Mouse (Mus musculus): ENCODE results near the gene Trmt1. TPM values are rescaled to one million over a fixed set of nuclear protein-coding genes. Genes with fewer than 3 reads are reported as not detected.

Gene Trmt1
- polyA plus RNA-seq, 1 experiment from 2014 or later: 56.9 TPM

GRCm38 (mm10) chr8:84656641-84657126 lies 29.4 kb upstream of the Trmt1 start:
- ATAC-seq (ENCODE audit: low FRiP score, low TSS enrichment): no peak
- Histone ChIP-seq H3K36me3 (ENCODE audit: control insufficient read depth, insufficient read depth, low read length) (no peaks in the 10 kb centered on the region), H3K9me3 (ENCODE audit: control insufficient read depth, low read length) (no peaks in the 10 kb centered on the region), H3K4me3 (replicated peaks; ENCODE audit: low read depth, low read length) (peak overlapping the region; percentile 22; the same call in 1 of the 2 replicates), H3K4me1 (ENCODE audit: control insufficient read depth, insufficient read depth, low read length) (peaks cover 37% of the 10 kb centered on the region), H3K9ac (replicated peaks; ENCODE audit: low read length) (peak overlapping the region; percentile 39; the same call in 1 of the 2 replicates), H3K4me2 (ENCODE audit: low read length) (peak overlapping the region; percentile 49), H3K27me3 (ENCODE audit: control insufficient read depth, insufficient read depth, low read length) (no peaks in the 10 kb centered on the region), H3K27ac (replicated peaks; ENCODE audit: low read depth, low read length) (peak overlapping the region; percentile 63)
- 4% methylated on average over 23 of the region's 23 CpGs for WGBS
- DNase-seq: peak; percentile 47

- Histone ChIP-seq H3K27me3 (ENCODE audit: control insufficient read depth, insufficient read depth, low read length) (no peaks in the 10 kb centered on the region), H3K4me3 (replicated peaks; ENCODE audit: low read depth, low read length) (no peak overlapping the region), H3K27ac (replicated peaks; ENCODE audit: low read depth, low read length) (no peak overlapping the region), H3K9me3 (ENCODE audit: control insufficient read depth, low read length) (no peaks in the 10 kb centered on the region), H3K4me1 (ENCODE audit: control insufficient read depth, insufficient read depth, low read length) (peaks cover 41% of the 10 kb centered on the region), H3K36me3 (ENCODE audit: control insufficient read depth, insufficient read depth, low read length) (no peaks in the 10 kb centered on the region), H3K9ac (replicated peaks; ENCODE audit: low read length) (no peak overlapping the region), H3K4me2 (ENCODE audit: low read length) (peak overlapping the region; percentile 49)
- DNase-seq (no peak), ATAC-seq (ENCODE audit: low FRiP score, low TSS enrichment) (no peak)
These were observed 28.9 kb upstream of the Trmt1 start for GRCm38 (mm10) chr8:84657203-84657602.

GRCm38 (mm10) chr8:84657680-84658079 lies 28.4 kb upstream of the Trmt1 start:
- 40% methylated on average over 4 of the region's 4 CpGs for WGBS
- peaks cover 41% of the 10 kb centered on the region for H3K4me1 ChIP-seq (ENCODE audit: control insufficient read depth, insufficient read depth, low read length)

GRCm38 (mm10) chr8:84658951-84659350 lies 27.2 kb upstream of the Trmt1 start:
- WGBS: 28% methylated on average over 1 of the region's 1 CpGs
- H3K4me2 ChIP-seq (ENCODE audit: low read length): no peak overlapping the region

More at GRCm38 (mm10) chr8:84657680-84658079, 28.4 kb upstream of the Trmt1 start:
- ATAC-seq (ENCODE audit: low FRiP score, low TSS enrichment): no peak
- no peak overlapping the region for H3K4me3 ChIP-seq (replicated peaks; ENCODE audit: low read depth, low read length)
- H3K27me3 ChIP-seq (ENCODE audit: control insufficient read depth, insufficient read depth, low read length): no peaks in the 10 kb centered on the region
- H3K4me2 ChIP-seq (ENCODE audit: low read length): no peak overlapping the region
- no peak overlapping the region for H3K9ac ChIP-seq (replicated peaks; ENCODE audit: low read length)
- no peaks in the 10 kb centered on the region for H3K36me3 ChIP-seq (ENCODE audit: control insufficient read depth, insufficient read depth, low read length)
- no peaks in the 10 kb centered on the region for H3K9me3 ChIP-seq (ENCODE audit: control insufficient read depth, low read length)
- no peak overlapping the region for H3K27ac ChIP-seq (replicated peaks; ENCODE audit: low read depth, low read length)
- DNase-seq: no peak

GRCm38 (mm10) chr8:84659936-84660818 lies 25.9 kb upstream of the Trmt1 start:
- peak overlapping the region; percentile 59 for H3K4me3 ChIP-seq (replicated peaks; ENCODE audit: low read depth, low read length)
- 4% methylated on average over 33 of the region's 33 CpGs for WGBS
- ATAC-seq (ENCODE audit: low FRiP score, low TSS enrichment): no peak
- H3K27ac ChIP-seq (replicated peaks; ENCODE audit: low read depth, low read length): peak overlapping the region; percentile 41; the same call in 1 of the 2 replicates
- H3K4me2 ChIP-seq (ENCODE audit: low read length): peak overlapping the region; percentile 91
- peaks cover 41% of the 10 kb centered on the region for H3K4me1 ChIP-seq (ENCODE audit: control insufficient read depth, insufficient read depth, low read length)
- H3K9ac ChIP-seq (replicated peaks; ENCODE audit: low read length): peak overlapping the region; percentile 21; the same call in 1 of the 2 replicates
- DNase-seq: peak; percentile 49
- no peaks in the 10 kb centered on the region for H3K36me3 ChIP-seq (ENCODE audit: control insufficient read depth, insufficient read depth, low read length)
- H3K27me3 ChIP-seq (ENCODE audit: control insufficient read depth, insufficient read depth, low read length): no peaks in the 10 kb centered on the region
- H3K9me3 ChIP-seq (ENCODE audit: control insufficient read depth, low read length): no peaks in the 10 kb centered on the region

More at GRCm38 (mm10) chr8:84658951-84659350, 27.2 kb upstream of the Trmt1 start:
- Histone ChIP-seq H3K36me3 (ENCODE audit: control insufficient read depth, insufficient read depth, low read length) (no peaks in the 10 kb centered on the region), H3K27ac (replicated peaks; ENCODE audit: low read depth, low read length) (no peak overlapping the region), H3K4me3 (replicated peaks; ENCODE audit: low read depth, low read length) (no peak overlapping the region), H3K9me3 (ENCODE audit: control insufficient read depth, low read length) (no peaks in the 10 kb centered on the region), H3K9ac (replicated peaks; ENCODE audit: low read length) (no peak overlapping the region), H3K4me1 (ENCODE audit: control insufficient read depth, insufficient read depth, low read length) (peaks cover 45% of the 10 kb centered on the region), H3K27me3 (ENCODE audit: control insufficient read depth, insufficient read depth, low read length) (no peaks in the 10 kb centered on the region)
- ATAC-seq (ENCODE audit: low FRiP score, low TSS enrichment) (no peak), DNase-seq (no peak)

GRCm38 (mm10) chr8:84660819-84661457 lies 25.2 kb upstream of the Trmt1 start:
- Histone ChIP-seq H3K4me1 (ENCODE audit: control insufficient read depth, insufficient read depth, low read length) (peaks cover 39% of the 10 kb centered on the region), H3K27ac (replicated peaks; ENCODE audit: low read depth, low read length) (peak overlapping the region; percentile 41; the same call in 1 of the 2 replicates), H3K27me3 (ENCODE audit: control insufficient read depth, insufficient read depth, low read length) (no peaks in the 10 kb centered on the region), H3K9me3 (ENCODE audit: control insufficient read depth, low read length) (no peaks in the 10 kb centered on the region), H3K4me3 (replicated peaks; ENCODE audit: low read depth, low read length) (peak overlapping the region; percentile 59), H3K36me3 (ENCODE audit: control insufficient read depth, insufficient read depth, low read length) (no peaks in the 10 kb centered on the region), H3K4me2 (ENCODE audit: low read length) (peak overlapping the region; percentile 91), H3K9ac (replicated peaks; ENCODE audit: low read length) (peak overlapping the region; percentile 66)
- peak; percentile 35 for DNase-seq
- no peak for ATAC-seq (ENCODE audit: low FRiP score, low TSS enrichment)
- WGBS: 2% methylated on average over 20 of the region's 20 CpGs

GRCm38 (mm10) chr8:84661458-84661871 lies 24.6 kb upstream of the Trmt1 start:
- no peaks in the 10 kb centered on the region for H3K27me3 ChIP-seq (ENCODE audit: control insufficient read depth, insufficient read depth, low read length)
- H3K9ac ChIP-seq (replicated peaks; ENCODE audit: low read length): peak overlapping the region; percentile 66
- H3K4me1 ChIP-seq (ENCODE audit: control insufficient read depth, insufficient read depth, low read length): peaks cover 34% of the 10 kb centered on the region
- H3K4me2 ChIP-seq (ENCODE audit: low read length): peak overlapping the region; percentile 91
- no peaks in the 10 kb centered on the region for H3K36me3 ChIP-seq (ENCODE audit: control insufficient read depth, insufficient read depth, low read length)
- WGBS: under 1% methylated on average over 24 of the region's 24 CpGs
- no peaks in the 10 kb centered on the region for H3K9me3 ChIP-seq (ENCODE audit: control insufficient read depth, low read length)
- H3K27ac ChIP-seq (replicated peaks; ENCODE audit: low read depth, low read length): peak overlapping the region; percentile 63
- peak overlapping the region; percentile 59 for H3K4me3 ChIP-seq (replicated peaks; ENCODE audit: low read depth, low read length)
- peak; percentile 44 for DNase-seq
- ATAC-seq (ENCODE audit: low FRiP score, low TSS enrichment): no peak

- DNase-seq (peak; percentile 65), ATAC-seq (ENCODE audit: low FRiP score, low TSS enrichment) (peak; percentile 10; the same call in 1 of the 2 replicates)
- Histone ChIP-seq H3K36me3 (ENCODE audit: control insufficient read depth, insufficient read depth, low read length) (no peaks in the 10 kb centered on the region), H3K4me1 (ENCODE audit: control insufficient read depth, insufficient read depth, low read length) (peaks cover 29% of the 10 kb centered on the region), H3K4me3 (replicated peaks; ENCODE audit: low read depth, low read length) (peak overlapping the region; percentile 59), H3K27me3 (ENCODE audit: control insufficient read depth, insufficient read depth, low read length) (no peaks in the 10 kb centered on the region), H3K9ac (replicated peaks; ENCODE audit: low read length) (peak overlapping the region; percentile 66), H3K9me3 (ENCODE audit: control insufficient read depth, low read length) (no peaks in the 10 kb centered on the region), H3K27ac (replicated peaks; ENCODE audit: low read depth, low read length) (peak overlapping the region; percentile 63), H3K4me2 (ENCODE audit: low read length) (peak overlapping the region; percentile 91)
- WGBS: under 1% methylated on average over 61 of the region's 61 CpGs
These were observed 24.0 kb upstream of the Trmt1 start for GRCm38 (mm10) chr8:84661961-84662571.
